Comparison of ENCODE assay signal across 9 mouse cellular contexts in genomic region chr8:94695341-94695993, GRCm38 (mm10). TPM values are rescaled to one million over a fixed set of nuclear protein-coding genes. Genes with fewer than 3 reads are reported as not detected.
A peak's percentile ranks its signal among the peaks of the same experiment; 100 is the strongest.
DNase-seq lines count a peak whose midpoint lies in the region; ATAC-seq and TF ChIP-seq lines count a peak whose summit lies in the region.
"Had no signal": no experiment of that assay in that cellular context is flagged by ENCODE, and none has a peak within 500 bp of the region (broad histone marks: within the 10 kb centered on the region; RNA-seq: fewer than 3 reads in every experiment).

No protein-coding gene starts in this region.

- peak overlapping the region; percentile 79 for H3K4me2 ChIP-seq in heart, embryonic 15.5 days
- peak overlapping the region; percentile 77 for H3K4me2 ChIP-seq in embryonic facial prominence, embryonic 11.5 days (ENCODE audit: low read depth, low read length)
- H3K4me2 ChIP-seq in intestine, embryonic 14.5 days (ENCODE audit: low read length) = peak overlapping the region; percentile 63
- H3K4me2 ChIP-seq in liver, embryonic 16.5 days (ENCODE audit: low read depth, low read length) = peak overlapping the region; percentile 61
- peak overlapping the region; percentile 78 for H3K4me2 ChIP-seq in stomach, postnatal 0 days (replicated peaks; ENCODE audit: low read depth)

- ATAC-seq in heart, embryonic 15.5 days (replicated peaks; ENCODE audit: insufficient number of reproducible peaks, insufficient read depth, low FRiP score, low read depth) = no peak
- ATAC-seq in embryonic facial prominence, embryonic 11.5 days (replicated peaks; ENCODE audit: insufficient number of reproducible peaks, low FRiP score, low TSS enrichment, low read depth) = peak; percentile 58
- peak; percentile 51 for ATAC-seq in intestine, embryonic 14.5 days (replicated peaks; ENCODE audit: low FRiP score, low TSS enrichment, low read depth)
- ATAC-seq in liver, embryonic 16.5 days (ENCODE audit: low read depth) = peak; percentile 11; the same call in 1 of the 2 replicates
- peak; percentile 65 for ATAC-seq in stomach, postnatal 0 days (ENCODE audit: low FRiP score, low TSS enrichment)

- 0 out of 2 replicates have a peak overlapping the region, but pooled peaks have one; percentile 16 for H3K9ac ChIP-seq in heart, embryonic 15.5 days
- H3K9ac ChIP-seq in embryonic facial prominence, embryonic 11.5 days (replicated peaks; ENCODE audit: low read length) = peak overlapping the region; percentile 28
- peak overlapping the region; percentile 38 for H3K9ac ChIP-seq in intestine, embryonic 14.5 days (ENCODE audit: low read length)
- no peak overlapping the region; the same call in 1 of the 2 replicates for H3K9ac ChIP-seq in liver, embryonic 16.5 days (ENCODE audit: low read depth, low read length)
- peak overlapping the region; percentile 61 for H3K9ac ChIP-seq in stomach, postnatal 0 days (ENCODE audit: low read length)

- H3K4me3 ChIP-seq in heart, embryonic 15.5 days = peak overlapping the region; percentile 49
- peak overlapping the region; percentile 41 for H3K4me3 ChIP-seq in embryonic facial prominence, embryonic 11.5 days (ENCODE audit: low read depth, low read length)
- peak overlapping the region; percentile 47 for H3K4me3 ChIP-seq in intestine, embryonic 14.5 days (ENCODE audit: low read depth, low read length)
- peak overlapping the region; percentile 54 for H3K4me3 ChIP-seq in liver, embryonic 16.5 days (ENCODE audit: low read depth, low read length)
- H3K4me3 ChIP-seq in stomach, postnatal 0 days (ENCODE audit: low read depth, low read length) = peak overlapping the region; percentile 46

- no peak for TF ChIP-seq CTCF in stomach, postnatal 0 days (IDR thresholded peaks at IDR 0.05; ENCODE audit: low read depth)

- DNase-seq in heart, postnatal 4 days = no peak
- DNase-seq in embryonic facial prominence, embryonic 11.5 days (ENCODE audit: low spot score) = no peak
- DNase-seq in intestine, embryonic 14.5 days (ENCODE audit: low spot score) = peak; percentile 74
- peak; percentile 49 for DNase-seq in stomach, postnatal 0 days (ENCODE audit: low spot score)
- DNase-seq in ovary, adult 18-20 months (ENCODE audit: low spot score) = no peak
- DNase-seq in frontal cortex, adult 2 months (ENCODE audit: extremely low spot score in 1 of 2, low spot score in 1 of 2) = no peak

- no peak overlapping the region for H3K27ac ChIP-seq in heart, embryonic 15.5 days
- H3K27ac ChIP-seq in embryonic facial prominence, embryonic 11.5 days (replicated peaks; ENCODE audit: low read depth, low read length) = no peak overlapping the region
- H3K27ac ChIP-seq in intestine, embryonic 14.5 days (ENCODE audit: low read depth) = no peak overlapping the region
- no peak overlapping the region for H3K27ac ChIP-seq in liver, embryonic 16.5 days (ENCODE audit: low read length)
- peak overlapping the region; percentile 45; the same call in 1 of the 2 replicates for H3K27ac ChIP-seq in stomach, postnatal 0 days (replicated peaks)

- TF ChIP-seq EP300 in stomach, postnatal 0 days (optimal IDR thresholded peaks at IDR 0.05) = no peak

- peaks cover 58% of the 10 kb centered on the region for H3K27me3 ChIP-seq in heart, embryonic 15.5 days
- peaks cover 29% of the 10 kb centered on the region for H3K27me3 ChIP-seq in embryonic facial prominence, embryonic 11.5 days (ENCODE audit: control insufficient read depth, insufficient read depth, low read length)
- peaks cover 37% of the 10 kb centered on the region for H3K27me3 ChIP-seq in intestine, embryonic 14.5 days (replicated peaks; ENCODE audit: control insufficient read depth, insufficient read depth, low read length)
- H3K27me3 ChIP-seq in liver, embryonic 16.5 days (ENCODE audit: control insufficient read depth, insufficient read depth, low read depth, low read length) = peaks cover 54% of the 10 kb centered on the region
- H3K27me3 ChIP-seq in stomach, postnatal 0 days (ENCODE audit: control insufficient read depth, insufficient read depth, low read length) = peaks cover 2% of the 10 kb centered on the region; the same call in 1 of the 2 replicates

- no peaks in the 10 kb centered on the region for H3K36me3 ChIP-seq in heart, embryonic 15.5 days
- H3K36me3 ChIP-seq in embryonic facial prominence, embryonic 11.5 days (replicated peaks; ENCODE audit: control insufficient read depth, insufficient read depth, low read depth, low read length) = no peaks in the 10 kb centered on the region
- no peaks in the 10 kb centered on the region for H3K36me3 ChIP-seq in intestine, embryonic 14.5 days (ENCODE audit: control insufficient read depth, insufficient read depth, low read length)
- no peaks in the 10 kb centered on the region for H3K36me3 ChIP-seq in liver, embryonic 16.5 days (ENCODE audit: control insufficient read depth, insufficient read depth)
- H3K36me3 ChIP-seq in stomach, postnatal 0 days (ENCODE audit: control insufficient read depth, insufficient read depth, low read length) = no peaks in the 10 kb centered on the region; the same call in 1 of the 2 replicates

- peaks cover 14% of the 10 kb centered on the region for H3K4me1 ChIP-seq in heart, embryonic 15.5 days (replicated peaks)
- peaks cover 10% of the 10 kb centered on the region; the same call in 1 of the 2 replicates for H3K4me1 ChIP-seq in embryonic facial prominence, embryonic 11.5 days (ENCODE audit: control insufficient read depth, insufficient read depth, low read length)
- peaks cover 4% of the 10 kb centered on the region; the same call in 1 of the 2 replicates for H3K4me1 ChIP-seq in intestine, embryonic 14.5 days (replicated peaks; ENCODE audit: control insufficient read depth, insufficient read depth, low read length)
- peaks cover 8% of the 10 kb centered on the region for H3K4me1 ChIP-seq in liver, embryonic 16.5 days (ENCODE audit: control insufficient read depth, low read depth, low read length)
- no peaks in the 10 kb centered on the region for H3K4me1 ChIP-seq in stomach, postnatal 0 days (replicated peaks; ENCODE audit: control insufficient read depth, insufficient read depth)

- no peaks in the 10 kb centered on the region for H3K9me3 ChIP-seq in heart, embryonic 15.5 days (replicated peaks)
- no peaks in the 10 kb centered on the region for H3K9me3 ChIP-seq in embryonic facial prominence, embryonic 11.5 days (replicated peaks; ENCODE audit: control insufficient read depth, low read length)
- H3K9me3 ChIP-seq in intestine, embryonic 14.5 days (ENCODE audit: control insufficient read depth, low read length) = no peaks in the 10 kb centered on the region
- no peaks in the 10 kb centered on the region for H3K9me3 ChIP-seq in liver, embryonic 16.5 days (replicated peaks; ENCODE audit: control insufficient read depth, low read length)
- no peaks in the 10 kb centered on the region for H3K9me3 ChIP-seq in stomach, postnatal 0 days (ENCODE audit: control insufficient read depth, low read length)

- under 1% methylated on average over 31 of the region's 31 CpGs for WGBS in heart, embryonic 15.5 days
- under 1% methylated on average over 26 of the region's 31 CpGs for WGBS in embryonic facial prominence, embryonic 11.5 days
- WGBS in intestine, embryonic 14.5 days = under 1% methylated on average over 31 of the region's 31 CpGs
- WGBS in liver, embryonic 16.5 days (ENCODE audit: insufficient replicate concordance) = under 1% methylated on average over 31 of the region's 31 CpGs
- 2% methylated on average over 31 of the region's 31 CpGs for WGBS in stomach, postnatal 0 days

RNA-seq across cellular contexts. Expression of gene Pllp, which starts 0.6 kb away (rescaled TPM):
- polyA plus RNA-seq in heart, embryonic 15.5 days (2015; fragmentation: Nextera tagmentation; extraction: Ambion mirVana) = 0.23 and 0.96 TPM in 2 replicates
- under 1 TPM; 0.29 to 0.56 TPM for total RNA-seq in heart, postnatal 4 days (2021)
- polyA plus RNA-seq in embryonic facial prominence, embryonic 11.5 days (2014; fragmentation: Nextera tagmentation; extraction: Ambion mirVana) = 0.47 and 1.5 TPM in 2 replicates
- 41.0 and 45.1 TPM in 2 replicates for polyA plus RNA-seq in intestine, embryonic 14.5 days (2014; fragmentation: Nextera tagmentation; extraction: Ambion mirVana)
- 0.42 and 0.96 TPM in 2 replicates for polyA plus RNA-seq in liver, embryonic 16.5 days (2015; fragmentation: Nextera tagmentation; extraction: Ambion mirVana)
- 164 and 188 TPM in 2 replicates for polyA plus RNA-seq in stomach, postnatal 0 days (2015; fragmentation: Nextera tagmentation; extraction: Ambion mirVana)
- 89.0 TPM in 2 replicates for polyA plus RNA-seq in frontal cortex, adult 2 months (2012; rRNA removed)

RNA-seq across cellular contexts. Expression of gene Arl2bp, which starts 29.1 kb away (rescaled TPM):
- polyA plus RNA-seq in heart, embryonic 15.5 days (2015; fragmentation: Nextera tagmentation; extraction: Ambion mirVana) = 112 and 121 TPM in 2 replicates
- 100 to 1,000 TPM; 122 to 127 TPM for total RNA-seq in heart, postnatal 4 days (2021)
- polyA plus RNA-seq in embryonic facial prominence, embryonic 11.5 days (2014; fragmentation: Nextera tagmentation; extraction: Ambion mirVana) = 71.8 and 73.4 TPM in 2 replicates
- polyA plus RNA-seq in intestine, embryonic 14.5 days (2014; fragmentation: Nextera tagmentation; extraction: Ambion mirVana) = 53.5 and 61.0 TPM in 2 replicates
- polyA plus RNA-seq in liver, embryonic 16.5 days (2015; fragmentation: Nextera tagmentation; extraction: Ambion mirVana) = 19.0 and 19.5 TPM in 2 replicates
- 91.2 and 94.2 TPM in 2 replicates for polyA plus RNA-seq in stomach, postnatal 0 days (2015; fragmentation: Nextera tagmentation; extraction: Ambion mirVana)
- 233 and 264 TPM in 2 replicates for polyA plus RNA-seq in frontal cortex, adult 2 months (2012; rRNA removed)

RNA-seq across cellular contexts. Expression of gene Ccl22, which starts 49.9 kb away (rescaled TPM):
- polyA plus RNA-seq in heart, embryonic 15.5 days (2015; fragmentation: Nextera tagmentation; extraction: Ambion mirVana) = 0.08 TPM in 1 of 2 replicates, not detected in the other
- total RNA-seq in heart, postnatal 4 days (2021) = not detected
- polyA plus RNA-seq in embryonic facial prominence, embryonic 11.5 days (2014; fragmentation: Nextera tagmentation; extraction: Ambion mirVana) = not detected in 2 replicates
- not detected in 2 replicates for polyA plus RNA-seq in intestine, embryonic 14.5 days (2014; fragmentation: Nextera tagmentation; extraction: Ambion mirVana)
- 0.27 and 0.37 TPM in 2 replicates for polyA plus RNA-seq in liver, embryonic 16.5 days (2015; fragmentation: Nextera tagmentation; extraction: Ambion mirVana)
- 0.06 TPM in 1 of 2 replicates, not detected in the other for polyA plus RNA-seq in stomach, postnatal 0 days (2015; fragmentation: Nextera tagmentation; extraction: Ambion mirVana)
- polyA plus RNA-seq in frontal cortex, adult 2 months (2012; rRNA removed) = 0.22 and 0.23 TPM in 2 replicates
- total RNA-seq: layer of hippocampus, postnatal 10 days had no signal

Comparison
In these comparisons a context has a peak if more than half of its experiments do, and no peak if none do; other contexts are left out.
1. DNase-seq: peak in intestine, embryonic 14.5 days (single experiment) and stomach, postnatal 0 days (single experiment); none in heart, postnatal 4 days (single experiment), embryonic facial prominence, embryonic 11.5 days (single experiment), ovary, adult 18-20 months (single experiment) and frontal cortex, adult 2 months (0 of 2).
2. RNA of gene Pllp, which starts 0.6 kb away (polyA plus RNA-seq): 164 to 188 TPM in stomach, postnatal 0 days, 89.0 TPM in frontal cortex, adult 2 months and 41.0 to 45.1 TPM in intestine, embryonic 14.5 days; 0.47 to 1.5 TPM in embryonic facial prominence, embryonic 11.5 days, 0.42 to 0.96 TPM in liver, embryonic 16.5 days and 0.23 to 0.96 TPM in heart, embryonic 15.5 days; every median in the first group is over 10 times any median in the second.
3. Peak in every context shown above with its lines, with median percentiles within 50 percentile points of each other: H3K4me2 ChIP-seq and H3K4me3 ChIP-seq.